Mouse (Mus musculus) lung, embryonic 16.5 days (tissue): ENCODE measurements at regions not wholly inside any gene's neighbourhood (a gene's known extent, or its start where the extent isn't known, plus 50 kb on each side); places are given as distances from the start of the nearest gene placed in this dataset.

Experiments
- ATAC-seq: fragments of 200-750 bp; cut with Nextera tagmentation; 2 replicates; pipeline ENCODE4 v1.8.0; 2017; ENCODE audit warnings: low read depth, mild to moderate bottlenecking, moderate library complexity
- H3K27ac ChIP-seq: fragments of 300-500 bp; sonication (generic); 2 replicates; pipeline ENCODE4 v1.5.1; 2014; ENCODE audit warnings: mild to moderate bottlenecking, control low read depth, low read length
- H3K27me3 ChIP-seq: fragments of 300-500 bp; sonication (generic); 2 replicates; pipeline ENCODE4 v1.6.1; 2014; ENCODE audit warnings: low read depth, low read length, mixed read lengths; ENCODE audit not compliant: control insufficient read depth, insufficient read depth
- H3K36me3 ChIP-seq: fragments of 300-500 bp; sonication (generic); 2 replicates; pipeline ENCODE4 v1.6.1; 2014; ENCODE audit warnings: low read length; ENCODE audit not compliant: control insufficient read depth, insufficient read depth
- H3K4me1 ChIP-seq: fragments of 300-500 bp; sonication (generic); replicated peaks from 2 replicates; pipeline ENCODE4 v1.6.1; 2014; ENCODE audit warnings: low read length, mixed read lengths; ENCODE audit not compliant: control insufficient read depth, insufficient read depth
- H3K4me2 ChIP-seq: fragments of 300-500 bp; sonication (generic); 2 replicates; pipeline ENCODE4 v1.6.1; 2014; ENCODE audit warnings: low read depth, low read length, control low read depth
- H3K4me3 ChIP-seq: fragments of 300-500 bp; sonication (generic); 2 replicates; pipeline ENCODE4 v1.5.1; 2014; ENCODE audit warnings: mild to moderate bottlenecking, low read length, control low read depth
- H3K9ac ChIP-seq: fragments of 300-500 bp; sonication (generic); 2 replicates; pipeline ENCODE4 v1.6.1; 2014; ENCODE audit warnings: low read length, control low read depth
- H3K9me3 ChIP-seq: fragments of 300-500 bp; sonication (generic); 2 replicates; pipeline ENCODE4 v1.6.1; 2016; ENCODE audit warnings: low read length; ENCODE audit not compliant: control insufficient read depth
- WGBS: fragments of 180-500 bp; shearing (Covaris S2); extraction: QIAGEN DNeasy Blood & Tissue Kit; methylation state at CpG from one replicate; pipeline ENCODE4 v1.1.7; 2014; 5-methylcytosine and 5-hydroxymethylcytosine counted together

- no peak overlapping the region for H3K4me3 ChIP-seq
- H3K9me3 ChIP-seq = no peaks in the 10 kb centered on the region
- no peaks in the 10 kb centered on the region for H3K4me1 ChIP-seq
- H3K27me3 ChIP-seq = no peaks in the 10 kb centered on the region
- no peak overlapping the region for H3K4me2 ChIP-seq
- H3K27ac ChIP-seq = no peak overlapping the region
- no peak for ATAC-seq
- no peaks in the 10 kb centered on the region for H3K36me3 ChIP-seq
- H3K9ac ChIP-seq = no peak overlapping the region
Observed at GRCm38 (mm10) chr4:18620361-18620760, 984.9 kb upstream of the Gm12353 start.

GRCm38 (mm10) chr4:18639035-18639434, 966.2 kb upstream of the Gm12353 start:
- Histone ChIP-seq H3K4me1 (no peaks in the 10 kb centered on the region), H3K27me3 (no peaks in the 10 kb centered on the region), H3K9me3 (no peaks in the 10 kb centered on the region), H3K9ac (no peak overlapping the region), H3K36me3 (no peaks in the 10 kb centered on the region), H3K27ac (no peak overlapping the region), H3K4me3 (no peak overlapping the region), H3K4me2 (no peak overlapping the region)
- no peak for ATAC-seq
- 84% methylated on average over 2 of the region's 2 CpGs for WGBS

GRCm38 (mm10) chr4:18649153-18649552, 956.1 kb upstream of the Gm12353 start:
- H3K4me1 ChIP-seq = no peaks in the 10 kb centered on the region
- WGBS = 37% methylated on average over 1 of the region's 1 CpGs
- no peak overlapping the region for H3K27ac ChIP-seq
- H3K9ac ChIP-seq = no peak overlapping the region
- no peak overlapping the region for H3K4me2 ChIP-seq
- H3K27me3 ChIP-seq = no peaks in the 10 kb centered on the region
- no peak for ATAC-seq
- H3K9me3 ChIP-seq = no peaks in the 10 kb centered on the region
- no peaks in the 10 kb centered on the region for H3K36me3 ChIP-seq
- H3K4me3 ChIP-seq = no peak overlapping the region

- H3K4me1 ChIP-seq = no peaks in the 10 kb centered on the region
- H3K27me3 ChIP-seq = no peaks in the 10 kb centered on the region
- no peak overlapping the region for H3K27ac ChIP-seq
- H3K9ac ChIP-seq = no peak overlapping the region
- no peak overlapping the region for H3K4me2 ChIP-seq
- no peaks in the 10 kb centered on the region for H3K9me3 ChIP-seq
- no peak overlapping the region for H3K4me3 ChIP-seq
- ATAC-seq = no peak
- WGBS = 57% methylated on average over 3 of the region's 3 CpGs
- H3K36me3 ChIP-seq = no peaks in the 10 kb centered on the region
Observed at GRCm38 (mm10) chr4:18685891-18686544, 919.2 kb upstream of the Gm12353 start.

- Histone ChIP-seq H3K9me3 (no peaks in the 10 kb centered on the region), H3K4me3 (no peak overlapping the region), H3K4me2 (no peak overlapping the region), H3K4me1 (no peaks in the 10 kb centered on the region), H3K27ac (no peak overlapping the region), H3K36me3 (no peaks in the 10 kb centered on the region), H3K9ac (no peak overlapping the region), H3K27me3 (no peaks in the 10 kb centered on the region)
- no peak for ATAC-seq
Observed at GRCm38 (mm10) chr4:18694076-18694475, 911.2 kb upstream of the Gm12353 start.

GRCm38 (mm10) chr4:18696246-18696645, 909.0 kb upstream of the Gm12353 start:
- Histone ChIP-seq H3K9ac (no peak overlapping the region), H3K27ac (no peak overlapping the region)

GRCm38 (mm10) chr4:18744241-18744640, 861.0 kb upstream of the Gm12353 start:
- ATAC-seq = no peak
- H3K4me2 ChIP-seq = no peak overlapping the region
- no peak overlapping the region for H3K9ac ChIP-seq
- no peaks in the 10 kb centered on the region for H3K9me3 ChIP-seq
- WGBS = 70% methylated on average over 3 of the region's 3 CpGs
- H3K36me3 ChIP-seq = no peaks in the 10 kb centered on the region
- no peak overlapping the region for H3K27ac ChIP-seq
- H3K27me3 ChIP-seq = no peaks in the 10 kb centered on the region
- H3K4me3 ChIP-seq = no peak overlapping the region
- no peaks in the 10 kb centered on the region for H3K4me1 ChIP-seq

More at GRCm38 (mm10) chr4:18696246-18696645, 909.0 kb upstream of the Gm12353 start:
- Histone ChIP-seq H3K4me3 (no peak overlapping the region), H3K36me3 (no peaks in the 10 kb centered on the region), H3K4me1 (no peaks in the 10 kb centered on the region), H3K27me3 (no peaks in the 10 kb centered on the region), H3K4me2 (no peak overlapping the region), H3K9me3 (no peaks in the 10 kb centered on the region)
- ATAC-seq = no peak
- 47% methylated on average over 3 of the region's 3 CpGs for WGBS

GRCm38 (mm10) chr4:18788398-18788797, 816.9 kb upstream of the Gm12353 start:
- Histone ChIP-seq H3K27me3 (no peaks in the 10 kb centered on the region), H3K4me3 (no peak overlapping the region), H3K9ac (no peak overlapping the region), H3K27ac (no peak overlapping the region), H3K4me1 (no peaks in the 10 kb centered on the region), H3K4me2 (no peak overlapping the region), H3K9me3 (no peaks in the 10 kb centered on the region), H3K36me3 (no peaks in the 10 kb centered on the region)
- no peak for ATAC-seq

- Histone ChIP-seq H3K4me2 (no peak overlapping the region), H3K4me3 (no peak overlapping the region), H3K9ac (no peak overlapping the region), H3K27ac (no peak overlapping the region), H3K4me1 (no peaks in the 10 kb centered on the region), H3K27me3 (no peaks in the 10 kb centered on the region), H3K36me3 (no peaks in the 10 kb centered on the region), H3K9me3 (no peaks in the 10 kb centered on the region)
- WGBS = 48% methylated on average over 2 of the region's 2 CpGs
- ATAC-seq = peak; percentile 97
Observed at GRCm38 (mm10) chr4:18795740-18796394, 809.4 kb upstream of the Gm12353 start.
